Mouse (Mus musculus): ENCODE data around the gene Galnt17. TPM values are rescaled to one million over a fixed set of nuclear protein-coding genes. Genes with fewer than 3 reads are reported as not detected.

Gene Galnt17
- polyA plus RNA-seq, 1 experiment, result 0.44 TPM

- H3K27ac ChIP-seq (replicated peaks; ENCODE audit: low read depth, low read length), result no peak overlapping the region
- H3K4me3 ChIP-seq (ENCODE audit: insufficient read depth, low read depth, low read length), result no peak overlapping the region
- H3K4me1 ChIP-seq (ENCODE audit: control insufficient read depth, insufficient read depth, insufficient read length, low read length), result no peaks in the 10 kb centered on the region
Measured at GRCm38 (mm10) chr5:130853371-130853770, 454.9 kb downstream of the Galnt17 start.

- H3K27ac ChIP-seq (replicated peaks; ENCODE audit: low read depth, low read length), result no peak overlapping the region
- no peaks in the 10 kb centered on the region for H3K4me1 ChIP-seq (ENCODE audit: control insufficient read depth, insufficient read depth, insufficient read length, low read length)
- H3K4me3 ChIP-seq (ENCODE audit: insufficient read depth, low read depth, low read length), result no peak overlapping the region
Measured at GRCm38 (mm10) chr5:130852182-130852581, 456.1 kb downstream of the Galnt17 start.

DNA sequence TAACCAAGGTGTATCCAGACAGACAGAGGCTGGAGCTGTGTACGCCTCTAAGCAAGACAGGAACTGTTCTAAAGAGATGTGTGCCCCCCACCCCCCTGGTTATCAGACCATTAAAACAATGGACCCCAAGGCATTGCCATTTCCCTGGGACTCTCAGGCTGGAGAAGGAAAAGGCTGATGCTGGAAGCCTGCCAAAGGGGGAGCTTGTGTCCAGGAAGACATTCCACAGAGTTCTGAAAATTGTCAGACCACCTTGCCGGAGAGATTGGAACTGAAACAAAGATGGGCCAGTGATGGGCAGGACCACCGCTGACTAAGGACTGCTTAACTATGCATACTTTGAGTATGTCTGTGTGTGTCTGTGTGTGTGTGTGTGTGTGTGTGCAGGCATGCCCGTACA, 458.7 kb downstream of the Galnt17 start:
- no peak overlapping the region for H3K4me3 ChIP-seq (ENCODE audit: insufficient read depth, low read depth, low read length)
- no peaks in the 10 kb centered on the region for H3K4me1 ChIP-seq (ENCODE audit: control insufficient read depth, insufficient read depth, insufficient read length, low read length)
- H3K27ac ChIP-seq (replicated peaks; ENCODE audit: low read depth, low read length), result no peak overlapping the region

DNA sequence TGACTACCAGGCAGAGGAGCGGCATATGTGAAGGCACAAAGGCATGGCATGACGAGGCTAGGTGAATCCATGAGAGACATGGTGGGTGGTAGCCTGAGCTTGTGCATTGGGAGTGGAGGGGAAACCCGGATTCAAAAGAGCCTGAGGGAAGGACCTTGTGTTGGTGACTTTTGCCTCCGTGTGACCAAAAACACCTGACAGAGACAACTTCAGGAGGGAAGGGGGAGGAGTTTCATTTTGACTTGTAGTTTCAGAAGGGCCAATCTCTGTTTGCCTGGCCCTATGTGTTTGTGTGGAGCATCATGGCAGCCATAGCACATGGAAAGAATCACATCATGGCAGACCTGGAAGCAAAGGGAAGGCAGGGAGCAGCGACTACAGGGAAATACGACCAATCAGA, 459.7 kb downstream of the Galnt17 start:
- Histone ChIP-seq H3K4me1 (ENCODE audit: control insufficient read depth, insufficient read depth, insufficient read length, low read length) (no peaks in the 10 kb centered on the region), H3K27ac (replicated peaks; ENCODE audit: low read depth, low read length) (no peak overlapping the region), H3K4me3 (ENCODE audit: insufficient read depth, low read depth, low read length) (no peak overlapping the region)

DNA sequence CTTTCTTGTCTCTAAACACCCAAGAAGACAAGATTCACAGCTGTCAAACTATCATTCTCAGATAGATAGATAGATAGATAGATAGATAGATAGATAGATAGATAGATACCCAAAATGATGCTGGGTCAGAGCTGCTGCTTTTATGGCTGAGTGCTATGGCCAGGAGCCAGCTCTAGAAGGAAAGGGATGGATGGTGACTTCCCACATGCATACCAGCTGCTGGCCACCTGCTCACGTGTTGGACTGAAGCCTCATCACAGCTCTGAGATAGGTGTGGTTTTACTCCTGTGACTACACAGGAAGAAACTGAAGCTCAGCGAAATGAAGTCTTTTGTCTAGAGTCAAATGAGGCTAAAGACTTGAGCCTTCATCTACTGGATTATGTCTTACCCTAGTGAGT, 482.5 kb downstream of the Galnt17 start:
- no peaks in the 10 kb centered on the region for H3K4me1 ChIP-seq (ENCODE audit: control insufficient read depth, insufficient read depth, insufficient read length, low read length)

More for the DNA sequence above, 482.5 kb downstream of the Galnt17 start:
- Histone ChIP-seq H3K27ac (replicated peaks; ENCODE audit: low read depth, low read length) (no peak overlapping the region), H3K4me3 (ENCODE audit: insufficient read depth, low read depth, low read length) (no peak overlapping the region)

Data from brown adipose tissue, adult 24 weeks (tissue).